Mouse (Mus musculus): ENCODE measurements around the gene Spryd4. TPM values are rescaled to one million over a fixed set of nuclear protein-coding genes. Genes with fewer than 3 reads are reported as not detected.
"Not testable (repeated sequence)": the region's sequence is repeated elsewhere in the genome, so short reads cannot be mapped to it uniquely, and the experiment has no call there.

Spryd4 gene
- polyA plus RNA-seq, 1 experiment from 2014 or later, result 19.1 TPM

DNA sequence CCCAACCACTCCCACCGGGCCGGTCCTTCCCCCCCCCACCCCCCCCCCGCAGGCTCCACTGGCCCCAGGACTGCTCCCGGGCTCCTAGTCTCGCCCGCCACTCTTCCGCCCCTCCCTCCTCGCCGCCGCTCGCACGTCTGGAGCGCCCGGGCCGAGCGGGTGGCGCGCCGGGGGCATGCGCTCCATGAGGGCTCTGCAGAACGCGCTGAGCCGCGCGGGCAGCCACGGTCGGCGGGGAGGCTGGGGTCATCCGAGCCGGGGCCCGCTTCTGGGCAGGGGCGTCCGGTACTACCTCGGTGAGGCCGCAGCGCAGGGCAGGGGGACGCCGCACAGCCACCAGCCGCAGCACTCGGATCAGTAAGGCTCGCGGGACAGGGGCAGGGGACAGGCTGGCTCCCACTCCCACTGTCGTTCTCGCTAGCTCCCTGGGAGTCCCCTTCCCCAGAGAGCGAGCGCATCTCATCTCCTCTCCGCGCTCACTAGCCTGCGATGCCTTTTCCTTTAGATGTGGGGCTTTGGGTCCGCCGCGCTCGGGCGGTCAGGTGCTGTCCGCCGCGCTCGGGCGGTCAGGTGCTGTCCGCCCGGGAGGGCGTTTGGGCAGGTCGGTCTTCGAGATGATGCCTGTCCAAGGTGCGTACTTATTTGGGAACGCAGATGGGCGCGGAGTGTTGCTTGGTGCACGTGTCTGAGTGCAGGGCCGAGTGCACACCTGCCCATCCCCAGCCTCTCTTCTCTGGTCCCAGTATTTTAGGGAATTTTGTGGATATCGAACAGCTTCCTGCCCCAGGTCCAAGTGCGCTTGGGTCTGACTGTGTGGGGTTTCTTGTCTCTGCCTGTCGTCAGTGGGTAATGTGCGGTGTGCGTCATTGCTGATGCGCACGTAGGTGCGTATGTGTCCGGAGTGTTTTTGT lies 16.8 kb downstream of the Spryd4 start:
- peaks cover 13% of the 10 kb centered on the region for H3K4me1 ChIP-seq
- WGBS, result under 1% methylated on average over 73 of the region's 79 CpGs
- H3K4me3 ChIP-seq, result peak overlapping the region; percentile 74
- H3K36me3 ChIP-seq, result no peaks in the 10 kb centered on the region
- H3K27ac ChIP-seq (replicated peaks), result no peak overlapping the region
- H3K9me3 ChIP-seq, result no peaks in the 10 kb centered on the region
- ATAC-seq (replicated peaks), result peak; percentile 91
- peak overlapping the region; percentile 100 for H3K4me2 ChIP-seq (replicated peaks)
- H3K27me3 ChIP-seq, result peaks cover 16% of the 10 kb centered on the region
- H3K9ac ChIP-seq (replicated peaks), result peak overlapping the region; percentile 72

GRCm38 (mm10) chr10:128194024-128194550 lies 17.5 kb downstream of the Spryd4 start, which contains the start of gene Gls2:
TSS of gene Gls2 (plus strand) at chr10:128194457.
- under 1% methylated on average over 46 of the region's 46 CpGs for WGBS
- Histone ChIP-seq H3K27ac (replicated peaks) (0 out of 2 replicates have a peak within 1 kb of the TSS, but pooled peaks have one; percentile 31), H3K36me3 (no peaks in the 10 kb centered on the region), H3K4me3 (peak within 1 kb of the TSS; percentile 74), H3K4me1 (peaks cover 13% of the 10 kb centered on the region), H3K27me3 (peaks cover 16% of the 10 kb centered on the region), H3K4me2 (replicated peaks) (peak within 1 kb of the TSS; percentile 100), H3K9ac (replicated peaks) (peak within 1 kb of the TSS; percentile 72), H3K9me3 (no peaks in the 10 kb centered on the region)
- ATAC-seq (replicated peaks), result peak; percentile 97

DNA sequence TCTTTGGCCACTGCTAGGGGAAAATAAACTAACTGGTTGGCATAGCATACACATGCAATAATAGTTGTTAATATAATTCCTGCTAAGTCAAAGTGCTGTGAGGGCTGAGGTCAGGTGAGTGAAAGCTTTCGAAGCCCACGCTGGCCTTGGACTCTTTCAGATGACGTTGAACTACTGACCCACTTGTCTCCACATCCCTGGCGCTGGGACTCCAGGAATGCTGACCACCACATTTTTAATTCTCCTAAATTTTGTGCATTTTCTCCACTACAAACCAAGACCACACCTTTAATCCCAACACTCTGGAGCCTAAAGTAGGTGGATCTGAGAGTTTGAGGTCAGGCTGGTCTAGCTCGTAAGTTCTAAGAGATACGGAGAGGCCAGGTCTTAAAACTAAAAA lies 18.5 kb downstream of the Spryd4 start:
- no peak for ATAC-seq (replicated peaks)
- Histone ChIP-seq H3K36me3 (no peaks in the 10 kb centered on the region), H3K4me1 (peaks cover 16% of the 10 kb centered on the region), H3K4me2 (replicated peaks) (no peak overlapping the region), H3K4me3 (no peak overlapping the region), H3K27ac (replicated peaks) (no peak overlapping the region), H3K9me3 (no peaks in the 10 kb centered on the region), H3K9ac (replicated peaks) (no peak overlapping the region), H3K27me3 (peaks cover 16% of the 10 kb centered on the region)
- 92% methylated on average over 6 of the region's 6 CpGs for WGBS

- H3K4me1 ChIP-seq, result peaks cover 17% of the 10 kb centered on the region
- not testable (repeated sequence) for ATAC-seq (replicated peaks); H3K27ac ChIP-seq (replicated peaks); H3K9ac ChIP-seq (replicated peaks); H3K4me2 ChIP-seq (replicated peaks); H3K36me3 ChIP-seq; H3K4me3 ChIP-seq; H3K9me3 ChIP-seq
- peaks cover 16% of the 10 kb centered on the region for H3K27me3 ChIP-seq
- WGBS, result 94% methylated on average over 3 of the region's 3 CpGs
These were observed 19.4 kb downstream of the Spryd4 start for GRCm38 (mm10) chr10:128192030-128192766.

GRCm38 (mm10) chr10:128191472-128191871 lies 20.1 kb downstream of the Spryd4 start:
- 92% methylated on average over 2 of the region's 2 CpGs for WGBS

GRCm38 (mm10) chr10:128188242-128188877 lies 23.2 kb downstream of the Spryd4 start:
- no peaks in the 10 kb centered on the region for H3K36me3 ChIP-seq
- H3K9me3 ChIP-seq, result no peaks in the 10 kb centered on the region
- no peak overlapping the region for H3K4me2 ChIP-seq (replicated peaks)

More at GRCm38 (mm10) chr10:128191472-128191871, 20.1 kb downstream of the Spryd4 start:
- no peak overlapping the region for H3K4me2 ChIP-seq (replicated peaks)
- H3K27me3 ChIP-seq, result peaks cover 16% of the 10 kb centered on the region
- no peak overlapping the region for H3K9ac ChIP-seq (replicated peaks)
- no peak for ATAC-seq (replicated peaks)
- peaks cover 17% of the 10 kb centered on the region for H3K4me1 ChIP-seq
- H3K4me3 ChIP-seq, result no peak overlapping the region
- no peak overlapping the region for H3K27ac ChIP-seq (replicated peaks)
- H3K9me3 ChIP-seq, result no peaks in the 10 kb centered on the region
- no peaks in the 10 kb centered on the region for H3K36me3 ChIP-seq

GRCm38 (mm10) chr10:128187181-128187605 lies 24.4 kb downstream of the Spryd4 start:
- no peak overlapping the region for H3K27ac ChIP-seq (replicated peaks)
- H3K9me3 ChIP-seq, result no peaks in the 10 kb centered on the region
- H3K36me3 ChIP-seq, result no peaks in the 10 kb centered on the region
- H3K4me2 ChIP-seq (replicated peaks), result no peak overlapping the region
- H3K4me1 ChIP-seq, result peaks cover 4% of the 10 kb centered on the region; the same call in 1 of the 2 replicates
- H3K4me3 ChIP-seq, result no peak overlapping the region
- WGBS, result 67% methylated on average over 5 of the region's 5 CpGs
- no peak overlapping the region for H3K9ac ChIP-seq (replicated peaks)
- no peaks in the 10 kb centered on the region for H3K27me3 ChIP-seq
- no peak for ATAC-seq (replicated peaks)

More at GRCm38 (mm10) chr10:128188242-128188877, 23.2 kb downstream of the Spryd4 start:
- 50% methylated on average over 2 of the region's 2 CpGs for WGBS
- Histone ChIP-seq H3K4me3 (no peak overlapping the region), H3K27ac (replicated peaks) (no peak overlapping the region), H3K27me3 (no peaks in the 10 kb centered on the region), H3K9ac (replicated peaks) (no peak overlapping the region), H3K4me1 (peaks cover 4% of the 10 kb centered on the region; the same call in 1 of the 2 replicates)
- no peak for ATAC-seq (replicated peaks)

DNA sequence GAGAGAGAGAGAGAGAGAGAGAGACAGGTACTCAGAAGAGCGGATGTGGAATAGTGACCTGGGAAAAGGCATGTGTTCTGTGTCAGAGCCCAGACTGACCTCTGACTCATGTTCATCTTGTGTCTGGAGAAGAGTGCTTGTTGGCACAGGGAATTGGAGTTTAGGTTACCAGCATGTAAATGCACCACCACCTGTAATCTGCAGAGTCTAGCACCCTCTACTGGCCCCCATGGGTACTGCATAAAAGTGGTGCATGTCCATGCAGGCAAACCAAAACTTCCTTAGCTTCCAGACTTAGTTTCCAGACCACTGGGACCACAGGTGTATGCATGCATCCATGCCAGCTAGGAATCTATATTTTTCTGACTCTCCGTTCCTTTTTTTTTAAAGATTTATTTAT lies 25.6 kb downstream of the Spryd4 start:
- no peaks in the 10 kb centered on the region for H3K36me3 ChIP-seq
- H3K4me3 ChIP-seq, result no peak overlapping the region
- WGBS, result 53% methylated on average over 2 of the region's 2 CpGs
- H3K9me3 ChIP-seq, result no peaks in the 10 kb centered on the region
- no peak for ATAC-seq (replicated peaks)
- no peaks in the 10 kb centered on the region for H3K27me3 ChIP-seq
- peaks cover 4% of the 10 kb centered on the region; the same call in 1 of the 2 replicates for H3K4me1 ChIP-seq
- no peak overlapping the region for H3K4me2 ChIP-seq (replicated peaks)
- no peak overlapping the region for H3K27ac ChIP-seq (replicated peaks)
- H3K9ac ChIP-seq (replicated peaks), result no peak overlapping the region

DNA sequence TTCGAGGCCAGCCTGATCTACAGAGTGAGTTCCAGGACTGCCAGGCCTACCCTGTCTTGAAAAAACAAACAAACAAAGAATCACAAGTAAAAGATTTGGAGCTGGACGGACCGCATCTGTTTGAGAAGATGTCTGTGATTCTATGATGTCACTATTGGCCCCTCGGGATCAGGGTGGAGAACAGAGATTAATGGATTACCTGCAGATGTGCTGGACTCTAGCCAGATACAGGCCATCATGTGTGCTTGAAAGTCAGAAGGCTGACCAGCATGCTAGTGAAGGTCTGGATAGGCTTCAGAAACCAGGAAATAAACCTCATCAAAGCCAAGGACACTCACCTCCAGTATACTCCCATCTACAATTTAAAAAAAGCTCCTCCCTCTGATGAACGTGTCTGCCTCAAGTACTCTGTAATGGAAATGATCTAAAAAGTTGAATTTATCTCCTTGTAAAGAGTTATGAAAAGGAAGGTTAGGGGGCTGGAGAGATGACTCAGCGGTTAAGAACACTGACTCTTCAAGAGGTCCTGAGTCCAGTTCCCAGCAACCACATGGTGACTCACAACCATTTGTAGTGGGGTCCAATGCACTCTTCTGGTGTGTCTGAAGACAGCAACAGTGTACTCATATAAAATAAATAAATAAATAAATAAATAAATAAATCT lies 26.2 kb downstream of the Spryd4 start:
- Histone ChIP-seq H3K9me3 (no peaks in the 10 kb centered on the region), H3K4me1 (peaks cover 4% of the 10 kb centered on the region; the same call in 1 of the 2 replicates), H3K9ac (replicated peaks) (no peak overlapping the region), H3K36me3 (no peaks in the 10 kb centered on the region), H3K27ac (replicated peaks) (no peak overlapping the region), H3K27me3 (no peaks in the 10 kb centered on the region), H3K4me3 (no peak overlapping the region), H3K4me2 (replicated peaks) (no peak overlapping the region)
- no peak for ATAC-seq (replicated peaks)
- 84% methylated on average over 6 of the region's 6 CpGs for WGBS

DNA sequence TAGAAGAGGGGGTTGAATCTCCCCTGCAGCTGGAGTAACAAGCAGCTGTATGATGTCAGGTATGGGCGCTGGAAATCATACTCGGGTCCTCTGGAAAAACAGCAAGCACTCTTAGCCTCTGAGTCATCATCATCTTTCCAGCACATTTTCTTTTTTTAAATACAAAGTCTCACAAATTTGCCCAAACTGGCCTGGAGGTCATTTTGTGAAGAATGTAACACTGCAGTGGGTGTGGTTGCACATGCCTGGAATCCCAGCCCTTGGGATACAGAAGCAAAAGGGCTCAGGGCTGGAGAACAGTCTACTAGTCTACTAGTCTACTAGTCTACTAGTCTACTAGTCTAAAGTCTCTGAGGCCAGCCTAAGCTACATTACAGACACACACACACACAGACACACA lies 27.3 kb downstream of the Spryd4 start:
- H3K27ac ChIP-seq (replicated peaks), result no peak overlapping the region
- H3K4me2 ChIP-seq (replicated peaks), result no peak overlapping the region
- ATAC-seq (replicated peaks), result no peak
- H3K4me3 ChIP-seq, result no peak overlapping the region
- no peaks in the 10 kb centered on the region for H3K9me3 ChIP-seq
- no peaks in the 10 kb centered on the region for H3K36me3 ChIP-seq
- H3K4me1 ChIP-seq, result peaks cover 8% of the 10 kb centered on the region
- WGBS, result 88% methylated on average over 2 of the region's 2 CpGs
- H3K9ac ChIP-seq (replicated peaks), result no peak overlapping the region
- H3K27me3 ChIP-seq, result no peaks in the 10 kb centered on the region

DNA sequence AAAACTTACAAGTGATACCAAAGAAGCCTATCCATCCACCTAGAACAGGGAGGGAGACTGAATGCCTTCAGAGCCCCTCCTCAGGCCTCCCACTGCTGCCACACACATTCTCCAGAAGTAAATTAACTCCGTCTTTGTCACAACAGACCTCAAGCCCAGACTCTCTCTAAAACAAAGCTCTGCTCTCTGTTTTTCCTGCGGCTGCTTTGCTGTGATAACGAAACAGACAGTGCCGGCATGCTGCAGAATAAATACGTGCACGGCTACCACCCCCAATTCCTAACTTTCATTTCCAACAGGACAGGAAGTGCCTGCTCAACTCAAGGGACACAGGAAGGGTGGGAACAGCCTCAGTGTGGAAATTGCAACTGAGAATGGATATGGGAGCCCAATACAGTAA lies 31.6 kb downstream of the Spryd4 start, which contains the start of gene Rbms2:
Gene Rbms2, minus strand, starts transcription at position 309 of the 400 bp plus-strand sequence.
- Histone ChIP-seq H3K9me3 (no peaks in the 10 kb centered on the region), H3K9ac (replicated peaks) (no peak within 1 kb of the TSS; the same call in 1 of the 2 replicates), H3K4me3 (no peak within 1 kb of the TSS; the same call in 1 of the 2 replicates), H3K27ac (replicated peaks) (no peak within 1 kb of the TSS), H3K36me3 (no peaks in the 10 kb centered on the region), H3K4me1 (peaks cover 15% of the 10 kb centered on the region), H3K27me3 (no peaks in the 10 kb centered on the region), H3K4me2 (replicated peaks) (no peak within 1 kb of the TSS)
- WGBS, result 0% methylated on average over 6 of the region's 6 CpGs
- ATAC-seq (replicated peaks), result no peak
